Mouse (Mus musculus) 3134 (cell line): ENCODE data around the gene Cldn13.
"Not testable (repeated sequence)": the region's sequence is repeated elsewhere in the genome, so short reads cannot be mapped to it uniquely, and the experiment has no call there.

ENCODE experiments used
- DNase-seq: peaks from one replicate; pipeline ENCODE4 v3.0.0-alpha.2; 2011; ENCODE audit warnings: low spot score; ENCODE audit not compliant: insufficient read length; ENCODE audit errors: extremely low read depth

The Cldn13 gene

DNA sequence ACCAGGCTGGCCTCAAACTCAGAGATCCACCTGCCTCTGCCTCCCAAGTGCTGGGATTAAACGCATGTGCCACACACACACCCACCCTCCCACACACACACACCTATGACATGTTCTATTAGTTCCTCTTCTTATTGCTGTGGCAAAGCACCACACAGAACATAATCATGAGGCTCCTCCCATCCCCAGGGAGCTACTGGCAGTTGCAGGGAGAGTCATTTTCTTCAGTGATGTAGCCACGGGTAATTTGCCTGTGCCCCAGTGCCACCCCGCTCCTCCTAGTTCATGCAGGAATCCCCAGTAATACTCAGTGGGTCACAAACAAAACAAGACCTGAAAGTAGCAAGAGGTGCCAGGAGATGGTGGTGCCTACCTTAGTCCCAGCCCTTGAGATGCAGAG is 19.3 kb upstream of the Cldn13 start:
- DNase-seq: no peak

DNA sequence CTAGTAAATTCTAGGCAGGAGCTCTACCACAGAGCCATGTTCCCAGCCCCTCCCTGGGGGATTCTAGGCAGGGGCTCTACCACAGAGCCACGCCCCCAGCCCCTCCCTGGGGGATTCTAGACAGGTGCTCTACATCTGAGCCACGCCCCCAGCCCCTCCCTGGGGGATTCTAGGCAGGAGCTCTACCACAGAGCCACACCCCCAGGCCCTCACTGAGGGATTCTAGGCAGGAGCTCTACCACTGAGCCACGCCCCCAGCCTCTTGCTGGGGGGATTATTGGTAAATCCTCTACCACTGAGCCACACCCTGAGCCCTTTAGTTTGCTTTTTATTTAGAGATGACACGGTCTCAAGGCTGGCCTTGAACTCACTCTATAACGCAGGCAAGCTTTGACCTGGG is 18.4 kb upstream of the Cldn13 start:
- DNase-seq: not testable (repeated sequence)

DNA sequence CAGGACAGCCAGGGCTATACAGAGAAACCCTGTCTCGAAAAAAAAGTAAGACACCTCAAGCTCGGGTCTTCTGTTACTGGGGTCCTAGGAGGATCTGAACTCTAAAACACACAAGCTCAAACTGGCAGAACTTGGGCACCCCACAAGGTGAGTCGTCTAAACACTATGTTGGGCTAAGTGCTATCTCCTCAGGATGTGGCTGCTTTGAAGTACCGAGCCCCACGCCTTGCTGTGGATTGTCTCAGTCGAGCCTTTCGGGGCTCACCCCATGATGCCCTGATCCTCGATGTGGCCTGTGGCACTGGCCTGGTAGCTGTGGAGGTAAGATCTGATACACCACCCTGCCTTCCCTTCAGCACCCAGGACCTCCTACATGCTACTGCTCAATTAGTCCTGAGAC is 18.0 kb upstream of the Cldn13 start:
- DNase-seq: no peak

DNA sequence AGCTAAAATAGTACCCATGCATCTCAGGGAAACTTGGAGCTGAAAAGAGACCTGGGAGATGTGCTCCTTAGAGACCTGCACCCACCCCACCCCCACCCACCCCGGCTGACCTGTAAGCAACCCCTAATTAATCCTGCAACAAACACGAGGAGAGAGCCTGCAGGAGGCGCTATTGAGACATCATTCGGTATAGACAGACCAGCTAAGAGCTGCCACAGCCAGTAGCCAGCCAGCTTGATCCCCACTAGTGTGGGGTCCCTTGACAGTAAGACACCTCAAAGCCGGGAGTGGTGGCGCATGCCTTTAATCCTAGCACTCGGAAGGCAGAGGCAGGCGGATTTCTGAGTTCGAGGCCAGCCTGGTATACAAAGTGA is 17.6 kb upstream of the Cldn13 start:
- no peak for DNase-seq

DNA sequence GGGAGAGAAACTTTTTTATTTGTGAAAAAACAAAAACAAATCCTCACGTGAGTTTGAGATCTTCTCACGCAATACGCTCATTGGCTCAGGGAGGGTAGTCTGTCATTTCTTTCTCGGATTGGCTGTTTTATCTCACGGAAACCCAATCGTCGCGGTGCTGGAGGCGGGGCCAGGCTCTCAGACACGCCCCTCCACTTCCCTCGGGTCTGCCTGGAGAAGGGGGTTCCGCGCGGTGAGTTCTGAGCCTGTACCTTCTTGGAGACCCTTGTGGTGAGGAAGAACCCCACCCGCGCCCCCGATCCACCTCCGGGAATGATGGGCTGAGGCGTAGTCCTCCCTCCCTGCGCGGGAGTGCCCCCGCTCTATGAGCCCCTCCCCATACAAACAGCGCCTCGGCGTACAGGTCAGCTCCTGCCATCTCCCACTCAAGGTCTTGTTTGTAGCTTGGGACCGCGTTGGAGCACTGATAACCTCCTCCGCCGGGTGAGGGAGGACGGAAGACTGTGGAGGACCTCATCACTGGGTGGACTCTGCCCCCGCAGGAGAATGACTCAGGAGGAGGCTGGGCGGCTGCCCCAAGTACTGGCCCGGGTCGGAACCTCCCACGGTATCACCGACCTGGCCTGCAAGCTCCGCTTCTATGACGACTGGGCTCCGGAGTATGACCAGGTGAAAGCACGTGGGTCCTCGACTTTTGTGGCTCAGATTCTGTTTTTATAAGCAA is 17.0 kb upstream of the Cldn13 start, which contains the start of gene Mettl27:
TSS of gene Mettl27 (plus strand) at position 190 of the 724 bp plus-strand sequence.
- peak; percentile 86 for DNase-seq

DNA sequence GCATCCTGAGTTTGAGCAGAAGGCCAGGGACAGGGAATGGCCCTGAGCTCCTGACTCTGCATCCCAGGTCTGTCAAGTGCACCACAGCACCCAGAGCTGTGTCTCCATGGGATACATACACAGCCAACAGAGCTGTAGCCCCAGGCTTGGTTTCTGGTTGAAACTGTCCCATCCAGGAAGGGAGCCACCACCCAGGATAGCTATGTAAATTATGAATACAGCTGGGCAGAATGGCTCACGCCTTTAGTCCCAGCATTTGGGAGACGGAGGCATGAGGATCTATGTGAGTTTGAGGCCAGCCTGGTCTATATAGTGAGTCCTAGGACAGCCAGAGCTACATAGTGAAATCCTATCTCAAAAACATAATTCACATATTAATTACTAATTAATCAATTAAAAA is 14.7 kb upstream of the Cldn13 start:
- DNase-seq: no peak

DNA sequence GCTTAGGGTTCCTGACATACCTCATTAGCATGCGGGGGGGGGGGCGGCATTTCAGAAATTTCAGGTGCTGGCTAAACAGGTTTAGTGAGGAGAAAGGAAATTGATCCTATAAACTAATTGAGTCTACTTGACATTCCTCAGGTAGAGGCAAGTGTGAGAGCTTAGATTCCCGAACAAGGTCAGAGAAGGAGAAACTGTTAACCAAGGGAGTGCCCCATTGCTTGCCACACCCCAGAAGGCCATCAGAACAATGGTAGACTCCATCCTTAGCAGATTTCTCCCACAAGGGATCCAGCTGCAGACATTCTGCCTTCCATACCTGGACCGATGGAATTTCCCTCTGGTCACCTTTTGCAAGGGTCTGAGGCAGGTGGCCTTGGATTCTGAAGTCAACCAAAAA is 11.4 kb upstream of the Cldn13 start:
- DNase-seq: no peak

DNA sequence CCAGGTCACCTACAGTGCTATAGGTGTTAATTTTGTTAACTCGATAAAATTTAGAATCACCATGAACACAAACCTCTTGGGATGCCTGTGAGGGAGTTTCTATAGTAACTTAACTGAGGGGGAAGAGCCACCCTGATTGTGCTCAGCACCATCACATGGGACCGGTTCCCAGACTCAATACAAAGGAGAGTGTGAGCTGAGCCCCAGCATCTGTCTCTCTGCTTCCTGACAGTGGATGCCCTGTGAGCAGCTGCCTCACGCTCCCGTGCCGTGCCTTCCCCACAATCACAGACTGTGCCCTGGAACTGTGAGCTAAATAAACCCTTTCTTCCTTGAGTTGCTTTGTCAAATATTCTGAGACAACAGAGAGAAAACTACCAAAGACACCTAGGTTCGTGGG is 7.8 kb upstream of the Cldn13 start:
- DNase-seq: no peak

DNA sequence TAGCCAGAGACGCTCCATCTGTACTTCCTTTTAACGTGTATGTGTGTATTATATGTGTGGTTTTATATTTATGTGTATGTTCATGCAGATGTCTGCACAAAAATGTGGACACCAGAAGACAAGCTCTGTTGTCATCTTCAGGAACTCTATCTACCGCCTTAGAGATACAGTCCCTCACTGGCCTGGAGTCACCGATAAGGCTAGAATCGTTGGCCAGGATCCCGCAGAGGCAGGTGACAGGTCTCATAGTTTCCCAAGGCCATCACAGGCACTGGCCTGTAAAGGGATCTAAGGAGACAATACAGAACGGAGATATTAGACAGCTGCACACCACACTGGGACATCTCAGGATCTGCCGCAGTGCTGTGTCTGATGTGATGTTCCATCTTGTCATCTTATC is 5.8 kb upstream of the Cldn13 start:
- DNase-seq: no peak

DNA sequence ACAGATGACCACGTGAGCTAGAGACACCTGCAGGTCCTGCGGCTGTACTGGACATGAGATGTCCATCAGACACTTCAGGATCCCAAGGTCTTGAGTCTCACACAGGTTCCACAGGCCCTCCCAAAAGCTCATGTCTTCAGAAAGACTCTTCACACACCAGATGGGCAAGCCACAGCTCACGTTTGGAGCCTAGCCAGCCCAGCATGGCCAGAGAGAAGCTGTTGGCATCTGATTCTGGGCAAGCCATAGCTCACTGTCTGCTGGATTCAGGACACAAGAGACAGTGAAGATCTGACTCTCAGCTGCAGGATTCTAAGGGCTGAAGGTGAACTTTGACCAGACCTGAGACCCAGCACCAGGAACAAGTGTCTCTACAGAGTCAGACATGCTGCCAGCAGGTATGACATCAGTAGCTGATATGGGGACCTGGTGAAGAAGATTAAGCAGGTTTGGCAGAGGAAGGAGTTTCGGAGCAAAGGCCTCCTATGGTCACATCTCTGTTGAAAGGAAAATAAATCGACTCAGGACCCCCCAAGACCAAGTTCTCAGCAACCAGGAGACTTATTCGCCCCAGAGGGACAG is 4.9 kb upstream of the Cldn13 start:
- DNase-seq: no peak

DNA sequence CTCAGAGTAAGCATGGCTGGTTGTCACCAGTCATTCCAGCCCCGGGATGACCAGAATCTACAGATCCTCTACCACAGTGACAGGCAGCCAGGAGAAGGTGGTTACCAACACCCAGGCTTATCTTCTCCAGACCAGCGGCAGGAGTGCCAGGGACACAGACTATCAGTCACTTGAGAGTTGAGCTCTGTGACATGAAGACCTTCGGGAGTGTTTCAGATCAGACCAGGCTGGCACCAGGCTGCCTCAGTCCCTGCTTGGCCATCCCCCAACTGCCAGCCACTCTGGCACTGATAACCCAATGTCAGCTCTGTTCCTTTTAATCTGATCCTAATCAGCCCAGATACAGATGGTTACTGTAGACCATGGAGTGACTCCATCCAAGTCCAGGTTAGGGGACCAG is 3.8 kb upstream of the Cldn13 start:
- no peak for DNase-seq

DNA sequence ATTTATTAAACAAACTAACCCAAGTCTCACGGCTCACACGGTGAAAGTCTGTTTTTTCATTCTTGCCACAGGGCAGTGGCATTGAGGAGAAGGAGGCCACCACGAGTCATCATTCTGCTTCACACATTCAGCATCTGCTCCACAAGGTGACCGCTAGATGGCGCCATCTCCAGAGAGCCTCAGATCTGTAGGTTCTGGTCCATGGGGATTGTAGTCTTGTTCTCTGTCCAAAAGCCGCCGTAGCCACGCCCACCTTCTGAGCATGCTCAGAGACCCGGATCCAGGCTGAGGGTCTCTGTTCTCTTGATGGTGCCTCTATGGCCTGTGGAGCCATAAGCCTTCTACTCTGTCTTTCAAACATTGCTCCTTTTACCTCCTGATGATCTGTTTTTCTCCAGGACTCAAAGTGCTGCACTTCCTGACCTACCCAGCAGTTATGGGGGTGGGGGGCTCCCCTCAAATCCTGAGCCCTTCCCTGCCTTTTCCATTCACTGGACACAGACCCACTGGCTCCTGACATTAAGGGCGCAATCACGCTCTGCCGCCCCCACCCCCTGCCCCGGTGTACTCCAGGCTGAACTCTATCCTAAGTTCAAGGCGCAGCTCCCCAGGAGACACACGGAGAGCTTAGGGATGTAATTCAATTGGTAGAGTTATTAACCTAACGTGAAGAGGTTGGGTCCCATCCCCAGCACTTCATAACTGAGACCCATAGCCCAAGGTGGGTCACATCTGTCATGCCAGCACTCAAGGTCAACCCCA is 2.9 kb upstream of the Cldn13 start:
- no peak for DNase-seq

DNA sequence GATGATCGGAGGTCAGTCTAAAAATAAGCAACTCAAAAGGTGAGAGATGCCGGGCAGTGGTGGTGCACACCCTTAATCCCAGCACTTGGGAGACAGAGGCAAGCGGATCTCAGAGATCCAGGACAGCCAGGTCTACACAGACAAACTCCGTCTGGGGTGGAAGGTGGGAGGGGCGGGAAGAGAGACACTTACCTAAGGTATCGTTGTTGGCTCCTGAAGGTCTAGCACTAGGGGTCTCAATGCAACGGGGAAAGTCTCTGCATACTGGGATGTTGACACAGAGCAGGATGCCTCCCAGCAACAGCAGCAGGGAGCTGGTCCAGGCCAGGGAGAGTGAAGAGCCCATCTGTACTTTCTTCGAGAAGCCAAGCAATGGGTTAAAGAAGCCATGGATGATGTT is 816 bp downstream of the Cldn13 start:
- no peak for DNase-seq

DNA sequence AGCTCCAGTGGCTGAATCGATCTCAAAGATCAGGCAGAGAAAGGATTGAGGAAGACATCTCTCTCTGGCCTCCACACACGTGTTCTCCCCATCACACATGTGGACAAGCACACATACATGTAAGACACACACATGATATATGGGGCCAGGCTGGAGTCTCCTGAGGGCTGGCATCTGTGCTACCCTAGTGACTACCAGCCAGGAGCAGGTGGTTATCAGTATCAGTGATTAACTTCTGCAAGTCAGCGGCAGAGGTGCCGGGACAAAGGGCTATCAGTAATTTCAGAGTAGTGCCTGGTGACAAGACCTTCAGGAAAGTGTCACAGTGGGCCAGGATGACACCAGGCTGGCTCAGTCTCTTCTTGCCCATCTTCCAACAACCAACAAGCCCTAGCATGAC is 1.6 kb downstream of the Cldn13 start:
- no peak for DNase-seq

DNA sequence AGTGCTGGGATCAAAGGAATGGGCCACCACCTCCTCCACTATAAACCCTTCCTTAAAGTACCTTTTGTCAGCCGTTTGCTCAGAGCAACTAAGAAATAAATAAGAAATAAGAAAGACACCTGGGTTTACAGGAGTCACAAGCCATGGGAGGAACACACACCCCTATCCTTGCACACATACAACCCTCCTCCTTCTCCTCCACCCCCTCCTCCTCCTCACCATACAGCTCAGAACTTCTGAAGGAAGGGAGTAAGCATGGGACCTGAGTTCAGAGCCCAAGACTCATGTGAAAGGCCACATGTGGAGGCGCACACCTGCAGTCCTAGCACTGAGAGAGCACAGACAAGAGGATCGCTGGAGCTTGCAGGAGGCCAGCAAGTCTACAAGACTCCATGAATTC is 2.0 kb downstream of the Cldn13 start:
- no peak for DNase-seq

DNA sequence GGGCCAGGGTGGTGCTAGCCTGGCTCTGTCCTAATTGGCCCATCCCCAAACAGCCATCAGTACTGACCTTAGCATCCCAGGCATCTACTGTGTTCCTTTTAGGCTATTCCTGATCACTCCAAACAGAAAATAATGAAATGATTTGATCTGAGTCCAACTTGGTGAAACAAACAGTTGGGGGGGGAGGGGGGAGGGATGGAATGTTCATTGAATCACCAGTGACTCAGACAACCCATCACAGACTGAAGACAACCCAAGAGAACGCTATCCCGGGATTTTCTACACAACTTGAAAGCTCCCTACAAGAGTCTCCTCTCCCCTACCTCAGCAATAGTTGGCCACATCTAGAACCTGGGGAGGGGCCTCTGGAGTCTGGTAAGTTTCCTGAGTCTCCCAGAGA is 3.4 kb downstream of the Cldn13 start:
- DNase-seq: no peak

DNA sequence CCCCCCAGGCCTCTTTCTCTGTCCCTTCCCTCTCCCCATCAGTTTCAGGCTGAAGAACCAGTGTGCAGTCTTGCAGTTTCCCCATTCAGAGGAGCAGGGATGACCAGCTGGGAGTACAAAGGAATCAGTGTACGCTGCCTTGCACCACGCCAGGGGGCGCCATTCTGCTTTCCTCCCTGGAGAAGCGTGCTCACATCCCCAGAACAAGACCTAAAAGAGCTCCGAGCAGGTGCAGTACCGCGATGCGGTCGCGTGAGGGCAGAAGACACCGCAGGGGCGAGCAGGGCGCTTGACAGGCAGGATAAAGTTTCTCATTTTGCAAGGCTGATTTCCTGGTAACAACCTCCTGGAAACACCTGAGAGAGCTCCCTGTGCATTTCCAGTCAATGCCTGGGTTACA is 8.2 kb downstream of the Cldn13 start:
- peak; percentile 92 for DNase-seq

DNA sequence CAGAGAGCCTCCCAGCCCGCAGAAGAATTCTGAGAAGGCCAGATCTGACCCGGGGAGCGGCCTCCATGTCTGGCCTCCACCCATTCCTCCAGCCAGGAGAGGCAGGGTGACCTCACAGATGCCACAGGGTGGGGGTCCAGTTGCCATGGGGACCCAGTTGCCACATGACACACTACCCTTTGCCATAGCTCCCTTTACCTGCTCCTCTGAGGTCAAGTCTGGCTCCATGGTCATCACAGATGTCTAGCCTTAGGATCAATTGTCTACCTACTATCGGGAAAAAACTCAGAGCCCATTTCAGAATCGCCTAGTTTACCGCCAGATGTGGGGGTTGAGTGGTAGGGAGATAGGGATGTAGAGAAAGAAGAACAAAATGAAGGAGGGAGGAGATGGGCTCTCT is 8.7 kb downstream of the Cldn13 start, which contains the start of gene Tmem270:
TSS of gene Tmem270 (minus strand) at position 101 of the 400 bp plus-strand sequence.
- DNase-seq: no peak

DNA sequence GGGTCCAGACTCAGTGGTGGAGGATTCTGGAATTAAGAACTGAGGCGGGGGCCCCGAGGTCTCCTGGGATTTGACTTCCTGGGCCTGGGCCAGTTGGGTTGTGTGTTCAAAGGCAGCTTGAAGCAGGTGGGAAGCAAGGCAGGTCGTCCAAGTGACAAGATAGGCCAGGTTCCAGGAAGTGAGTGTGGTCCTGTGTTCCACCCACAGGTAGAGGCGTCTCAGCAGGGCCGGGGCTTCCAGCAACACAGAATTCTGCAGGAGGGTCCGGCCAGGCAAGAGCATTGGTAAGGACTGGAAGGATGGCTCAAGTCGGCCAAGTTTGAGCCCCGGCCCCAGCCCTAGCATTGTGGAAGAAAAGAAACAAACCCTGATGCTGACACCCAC is 13.7 kb downstream of the Cldn13 start:
- DNase-seq: no peak

DNA sequence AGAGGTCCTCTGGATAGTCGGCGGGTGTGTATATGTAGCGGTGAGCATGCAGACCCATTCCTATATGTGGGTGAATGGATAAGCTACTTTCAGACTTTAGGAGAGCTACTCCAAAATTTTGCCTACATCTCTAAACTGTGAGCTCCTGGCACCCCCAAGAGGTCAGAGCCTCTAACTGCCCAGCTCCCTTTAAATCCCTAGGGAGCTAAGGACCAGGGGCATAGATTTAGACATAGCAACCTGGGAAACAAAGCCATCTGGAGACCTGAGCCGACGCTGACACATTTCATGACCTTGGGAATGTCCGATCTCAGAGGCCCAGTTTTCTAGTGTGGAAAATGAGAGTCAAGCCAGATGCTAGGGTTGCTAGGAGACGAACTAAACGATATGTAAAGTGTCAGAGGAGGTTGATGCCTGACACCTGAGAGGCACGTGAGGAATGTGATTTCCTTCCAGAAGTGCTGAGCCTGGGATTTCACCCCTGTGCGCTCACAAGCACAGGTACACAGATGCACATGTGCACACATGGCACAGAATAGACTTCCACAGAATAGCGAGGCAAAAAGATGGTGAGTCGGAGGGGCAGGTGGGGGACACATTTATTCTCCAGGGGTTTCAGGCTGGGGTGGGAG is 14.2 kb downstream of the Cldn13 start:
- DNase-seq: no peak

DNA sequence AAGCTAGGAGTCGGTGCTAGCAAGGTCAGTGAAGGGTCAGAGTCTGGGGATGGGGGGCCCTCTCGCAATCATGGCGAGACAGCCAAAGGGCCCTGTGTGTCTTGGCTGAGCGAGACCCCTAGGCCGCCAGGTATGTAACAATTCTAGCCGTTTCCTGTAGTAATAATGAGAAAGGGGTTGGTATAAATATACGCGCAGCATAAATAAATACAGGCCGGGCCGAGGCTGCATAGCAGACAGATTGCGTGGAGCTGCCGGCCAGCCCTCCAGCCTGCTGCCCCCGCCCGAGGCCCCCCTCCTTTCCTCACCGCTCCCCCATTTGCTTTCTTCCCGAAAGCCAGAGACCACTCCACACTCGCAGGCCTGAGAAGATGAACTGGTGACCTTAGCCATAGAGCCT is 17.7 kb downstream of the Cldn13 start:
- no peak for DNase-seq

DNA sequence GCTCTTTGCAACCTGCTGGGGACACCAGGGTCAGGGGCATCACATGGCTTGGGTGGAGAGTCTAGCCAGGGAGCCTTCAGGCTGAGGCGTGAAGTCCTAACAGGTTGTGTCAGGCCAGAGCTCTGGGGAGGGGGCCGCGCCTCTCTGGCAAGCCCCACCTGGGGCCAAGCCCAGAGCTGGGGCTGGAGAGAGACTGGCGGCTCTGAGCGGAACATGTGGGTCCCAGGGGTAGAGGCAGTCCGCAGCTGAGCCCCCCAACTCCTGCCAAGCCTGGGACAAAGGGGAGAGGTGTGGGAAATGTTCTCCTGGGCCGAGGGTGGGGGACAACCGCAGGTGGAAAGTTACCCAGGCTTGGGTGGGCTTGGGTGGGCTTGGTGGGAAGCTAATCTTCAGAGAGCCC is 18.4 kb downstream of the Cldn13 start:
- DNase-seq: no peak
